Comparison of ENCODE assay signal across 18 mouse cellular contexts in the genomic region with DNA sequence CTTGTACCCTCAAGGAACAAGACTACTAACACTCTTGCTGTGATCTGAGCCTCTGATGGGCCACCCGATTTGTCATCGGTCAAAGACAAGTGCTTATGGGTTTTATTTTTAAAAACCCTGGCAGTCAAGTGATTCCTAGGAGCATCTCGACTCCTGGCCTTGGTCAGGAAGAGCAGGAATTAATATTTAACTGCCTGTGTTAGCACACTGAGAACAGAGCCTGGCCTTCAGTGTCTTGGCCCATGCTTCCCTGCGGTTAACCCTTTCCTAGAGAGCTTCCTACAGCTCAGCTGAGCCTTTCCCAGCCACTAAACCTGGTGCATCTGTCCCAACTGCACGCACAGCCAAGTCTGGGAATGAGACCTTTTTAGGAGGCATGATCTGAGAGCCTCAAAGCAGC. TPM values are rescaled to one million over a fixed set of nuclear protein-coding genes. Genes with fewer than 3 reads are reported as not detected.
A peak's percentile ranks its signal among the peaks of the same experiment; 100 is the strongest.
DNase-seq lines count a peak whose midpoint lies in the region; ATAC-seq and TF ChIP-seq lines count a peak whose summit lies in the region.
"Had no signal": no experiment of that assay in that cellular context is flagged by ENCODE, and none has a peak within 500 bp of the region (broad histone marks: within the 10 kb centered on the region; RNA-seq: fewer than 3 reads in every experiment).

No protein-coding gene starts in this region.

- peaks cover 4% of the 10 kb centered on the region; the same call in 1 of the 2 replicates for H3K36me3 ChIP-seq in lung, postnatal 0 days (ENCODE audit: insufficient read depth, low read length)
- H3K36me3 ChIP-seq: heart, embryonic 15.5 days had no signal

- ATAC-seq in lung, postnatal 0 days: no peak
- ATAC-seq: forebrain, postnatal 0 days had no signal

- TF ChIP-seq CTCF in lung, postnatal 0 days (IDR thresholded peaks at IDR 0.05): no peak

- no peaks in the 10 kb centered on the region for H3K27me3 ChIP-seq in lung, postnatal 0 days (replicated peaks; ENCODE audit: insufficient read depth, low read length)
- H3K27me3 ChIP-seq: embryonic facial prominence, embryonic 12.5 days; heart, embryonic 15.5 days had no signal

- no peak overlapping the region for H3K9ac ChIP-seq in lung, postnatal 0 days (replicated peaks; ENCODE audit: low read depth)
- H3K9ac ChIP-seq: embryonic facial prominence, embryonic 12.5 days; forebrain, postnatal 0 days; heart, embryonic 15.5 days; lung, embryonic 14.5 days had no signal

- no peak overlapping the region for H3K4me2 ChIP-seq in lung, postnatal 0 days (replicated peaks; ENCODE audit: low read depth, low read length)
- H3K4me2 ChIP-seq: embryonic facial prominence, embryonic 12.5 days; heart, embryonic 15.5 days; liver, embryonic 11.5 days; lung, embryonic 14.5 days had no signal

- WGBS in lung, postnatal 0 days: 62% methylated on average over 5 of the region's 5 CpGs

- H3K4me3 ChIP-seq in lung, postnatal 0 days (ENCODE audit: low read depth, low read length): no peak overlapping the region
- H3K4me3 ChIP-seq: embryonic facial prominence, embryonic 12.5 days; heart, adult 2 months; heart, embryonic 15.5 days had no signal

- H3K27ac ChIP-seq in lung, postnatal 0 days (ENCODE audit: low read length): peak overlapping the region; percentile 43; the same call in 1 of the 2 replicates
- H3K27ac ChIP-seq: embryonic facial prominence, embryonic 12.5 days; heart, adult 2 months; heart, embryonic 15.5 days had no signal

- peaks cover 33% of the 10 kb centered on the region for H3K4me1 ChIP-seq in lung, postnatal 0 days (ENCODE audit: insufficient read depth, low read depth, low read length)

- TF ChIP-seq EP300 in lung, postnatal 0 days (IDR thresholded peaks at IDR 0.05): no peak

- no peaks in the 10 kb centered on the region for H3K9me3 ChIP-seq in lung, postnatal 0 days (ENCODE audit: low read length)
- H3K9me3 ChIP-seq: embryonic facial prominence, embryonic 12.5 days; heart, embryonic 15.5 days had no signal

- peak; percentile 26 for DNase-seq in adrenal gland, postnatal 14 days
- DNase-seq in adrenal gland, adult 18-20 months (ENCODE audit: low spot score in 2 of 2): no peak
- DNase-seq in lung, postnatal 0 days (ENCODE audit: low spot score): no peak
- DNase-seq in lung, postnatal 14 days: no peak
- DNase-seq in kidney, adult 9 months: peak; percentile 68
- peak; percentile 56 for DNase-seq in yolk sac, embryonic 10.5 days (ENCODE audit: low spot score)
- no peak for DNase-seq in cerebellum, adult 11 months
- no peak for DNase-seq in frontal cortex, postnatal 14 days (ENCODE audit: low spot score in 2 of 2)
- DNase-seq: adrenal gland, adult 8-10 months; cerebellum, adult 18-20 months; forebrain, postnatal 0 days; heart, adult 2 months; lung, embryonic 14.5 days; spleen, adult 18-20 months; thymus, adult 18-20 months had no signal

RNA-seq across cellular contexts. Expression of gene Atp11a, which starts 48.1 kb away (rescaled TPM):
- total RNA-seq in adrenal gland, postnatal 14 days (2021): 66.9 and 72.1 TPM in 2 replicates
- 100 to 1,000 TPM; 123 to 129 TPM for total RNA-seq in adrenal gland, adult 18-20 months (2021)
- polyA plus RNA-seq in lung, postnatal 0 days (2015; fragmentation: Nextera tagmentation; extraction: Ambion mirVana): 45.4 and 50.6 TPM in 2 replicates

Comparison
In these comparisons a context has a peak if more than half of its experiments do, and no peak if none do; other contexts are left out.
1. DNase-seq: peak in adrenal gland, postnatal 14 days (single experiment), kidney, adult 9 months (single experiment) and yolk sac, embryonic 10.5 days (single experiment); none in adrenal gland, adult 18-20 months (0 of 2), lung, postnatal 0 days (single experiment), lung, postnatal 14 days (single experiment), cerebellum, adult 11 months (single experiment) and frontal cortex, postnatal 14 days (0 of 2).